Mouse (Mus musculus) CH12.LX (cell line): ENCODE measurements around the gene Tubb2b. TPM values are rescaled to one million over a fixed set of nuclear protein-coding genes. Genes with fewer than 3 reads are reported as not detected.

Experiments used
- DNase-seq: peaks from one replicate; pipeline ENCODE4 v3.0.0-alpha.2; 2013; ENCODE audit errors: extremely low read depth
- H3K27ac ChIP-seq: 2 replicates; pipeline ENCODE4 v1.5.1; 2012; ENCODE audit warnings: low read depth, mild to moderate bottlenecking, control low read depth, moderate library complexity; ENCODE audit not compliant: insufficient read depth
- H3K27me3 ChIP-seq: replicated peaks from 2 replicates; pipeline ENCODE3; 2012; ENCODE audit warnings: inconsistent platforms
- H3K36me3 ChIP-seq, 2 experiments: replicated peaks in 1 of 2; 2 replicates each; pipeline versions ENCODE3 to v1.6.1; 2012; ENCODE audit warnings: inconsistent platforms in 1 of 2, low read length in 1 of 2, mild to moderate bottlenecking in 1 of 2, mixed read lengths in 1 of 2, moderate library complexity in 1 of 2; ENCODE audit not compliant: control insufficient read depth in 1 of 2, insufficient read depth in 1 of 2
- H3K4me1 ChIP-seq, 2 experiments: 2 replicates each; pipeline ENCODE4 v1.6.1; 2012; ENCODE audit warnings: inconsistent platforms in 1 of 2, moderate library complexity in 1 of 2; ENCODE audit not compliant: insufficient read depth in 2 of 2, control insufficient read depth in 1 of 2
- H3K4me2 ChIP-seq: 2 replicates; pipeline ENCODE4 v1.6.1; 2012; ENCODE audit warnings: low read depth, mild to moderate bottlenecking, control low read depth; ENCODE audit not compliant: poor library complexity, insufficient read depth, severe bottlenecking
- H3K4me3 ChIP-seq, 3 experiments: fragments of 150-350 bp in 1 of 3; sonication (generic) in 1 of 3; replicated peaks in 1 of 3; 2 replicates each; pipeline versions ENCODE3 to v1.5.1; 2011 to 2012; ENCODE audit warnings: low read depth in 2 of 3, low read length in 2 of 3, mild to moderate bottlenecking in 2 of 3, moderate library complexity in 2 of 3, control low read depth in 1 of 3, improper control_type of control experiment in 1 of 3, inconsistent platforms in 1 of 3, mixed read lengths in 1 of 3; ENCODE audit not compliant: poor library complexity in 1 of 3
- H3K79me2 ChIP-seq: replicated peaks from 2 replicates; pipeline ENCODE4 v1.6.1; 2012; ENCODE audit warnings: mild to moderate bottlenecking, moderate library complexity; ENCODE audit not compliant: control insufficient read depth, poor library complexity, insufficient read depth, severe bottlenecking; ENCODE audit errors: extremely low read depth
- H3K9ac ChIP-seq: 2 replicates; pipeline ENCODE4 v1.6.1; 2012; ENCODE audit warnings: low read depth, mild to moderate bottlenecking, control low read depth, moderate library complexity; ENCODE audit not compliant: insufficient read depth
- H3K9me3 ChIP-seq: replicated peaks from 2 replicates; pipeline ENCODE3; 2012; ENCODE audit warnings: low read length, inconsistent platforms, mixed read lengths
- CHD1 ChIP-seq: IDR thresholded peaks from 2 replicates; pipeline ENCODE4 v1.6.1; 2012; ENCODE audit warnings: low read depth, low read length, improper control_type of control experiment, inconsistent platforms
- CHD2 ChIP-seq: IDR thresholded peaks from 2 replicates; pipeline ENCODE4 v1.6.1; 2011; ENCODE audit warnings: low read length, improper control_type of control experiment
- EP300 ChIP-seq: IDR thresholded peaks from 2 replicates; pipeline ENCODE4 v1.6.1; 2011; ENCODE audit warnings: low read length, improper control_type of control experiment
- IRF4 ChIP-seq: IDR thresholded peaks from 2 replicates; pipeline ENCODE4 v1.6.1; 2014; ENCODE audit warnings: low read depth, mild to moderate bottlenecking, inconsistent platforms, low read length, improper control_type of control experiment
- JUN ChIP-seq: IDR thresholded peaks from 2 replicates; pipeline ENCODE4 v1.6.1; 2011; ENCODE audit warnings: low read depth, mild to moderate bottlenecking, low read length, improper control_type of control experiment, moderate library complexity; ENCODE audit not compliant: insufficient read depth
- MAFK ChIP-seq: IDR thresholded peaks from 2 replicates; pipeline ENCODE4 v1.6.1; 2011; ENCODE audit warnings: low read length, improper control_type of control experiment; ENCODE audit not compliant: insufficient replicate concordance
- MAX ChIP-seq: IDR thresholded peaks from 2 replicates; pipeline ENCODE4 v1.6.1; 2011; ENCODE audit warnings: low read length, improper control_type of control experiment
- MXI1 ChIP-seq: IDR thresholded peaks from 2 replicates; pipeline ENCODE4 v1.6.1; 2011; ENCODE audit warnings: mild to moderate bottlenecking, low read depth, low read length, improper control_type of control experiment
- MYC ChIP-seq: IDR thresholded peaks from 2 replicates; pipeline ENCODE4 v1.6.1; 2011; ENCODE audit warnings: low read depth, mild to moderate bottlenecking, improper control_type of control experiment, low read length
- NELFE ChIP-seq: IDR thresholded peaks from 2 replicates; pipeline ENCODE4 v1.6.1; 2011; ENCODE audit warnings: low read depth, low read length, improper control_type of control experiment
- PAX5 ChIP-seq: IDR thresholded peaks from 2 replicates; pipeline ENCODE4 v1.6.1; 2012; ENCODE audit warnings: low read length, inconsistent platforms, mixed read lengths
- POLR2AphosphoS2 ChIP-seq: IDR thresholded peaks from 2 replicates; pipeline ENCODE4 v1.6.1; 2011; ENCODE audit warnings: low read depth, low read length, improper control_type of control experiment
- RAD21 ChIP-seq: IDR thresholded peaks from 2 replicates; pipeline ENCODE4 v1.6.1; 2011; ENCODE audit warnings: low read depth, mild to moderate bottlenecking, low read length, improper control_type of control experiment, moderate library complexity
- SIN3A ChIP-seq: IDR thresholded peaks from 2 replicates; pipeline ENCODE4 v1.6.1; 2012; ENCODE audit warnings: low read length, improper control_type of control experiment, inconsistent platforms
- TBP ChIP-seq: conservative IDR thresholded peaks from 2 replicates; pipeline ENCODE4 v1.6.1; 2011; ENCODE audit warnings: low read depth, low read length, improper control_type of control experiment
- TCF12 ChIP-seq: IDR thresholded peaks from 2 replicates; pipeline ENCODE4 v1.6.1; 2014; ENCODE audit warnings: low read depth, mild to moderate bottlenecking, inconsistent platforms, low read length, improper control_type of control experiment
- UBTF ChIP-seq: IDR thresholded peaks from 2 replicates; pipeline ENCODE4 v1.6.1; 2012; ENCODE audit warnings: low read depth, mild to moderate bottlenecking, inconsistent platforms, low read length, improper control_type of control experiment, moderate library complexity
- USF2 ChIP-seq: conservative IDR thresholded peaks from 2 replicates; pipeline ENCODE4 v1.6.1; 2011; ENCODE audit warnings: low read depth, low read length, improper control_type of control experiment
- ZKSCAN1 ChIP-seq: IDR thresholded peaks from 2 replicates; pipeline ENCODE4 v1.6.1; 2012; ENCODE audit warnings: low read depth, inconsistent platforms, low read length, improper control_type of control experiment, borderline replicate concordance
- dilution Hi-C: fragments of 300-500 bp; cut with MboI; formaldehyde crosslinking; loops from 2 replicates; pipeline ENCODE4 v1.14.3; 2020; ENCODE audit warnings: low sequenced_read_pairs; ENCODE audit not compliant: extremely low pct_unique_long_range_greater_than_20kb, extremely low pct_ligation_motif_present
- in situ Hi-C: fragments of 300-500 bp; cut with MboI; formaldehyde crosslinking; loops from 3 replicates; pipeline ENCODE4 v1.14.3; 2019; ENCODE audit warnings: low sequenced_read_pairs, low pct_ligation_motif_present, low pct_unique_long_range_greater_than_20kb, mixed read lengths
- polyA plus RNA-seq: library from polyadenylated mRNA; unstranded; fragments of >175 nt; gene quantifications from 2 replicates; pipeline ENCODE4 v1.2.1, GENCODE M21; 2012; ENCODE audit warnings: low read depth; ENCODE audit not compliant: insufficient read length
- total RNA-seq, 2 experiments: library from RNA; depleted of rRNA; stranded (reverse); fragments of 300-350 nt in 1 of 2; fragments of >200 nt in 1 of 2; gene quantifications; 2 replicates each; pipeline ENCODE4 v1.2.3; 2012 to 2014

The Tubb2b gene
- total and polyA plus RNA-seq, 3 experiments: 33.6 to 49.8 (median 38.4) TPM

DNA sequence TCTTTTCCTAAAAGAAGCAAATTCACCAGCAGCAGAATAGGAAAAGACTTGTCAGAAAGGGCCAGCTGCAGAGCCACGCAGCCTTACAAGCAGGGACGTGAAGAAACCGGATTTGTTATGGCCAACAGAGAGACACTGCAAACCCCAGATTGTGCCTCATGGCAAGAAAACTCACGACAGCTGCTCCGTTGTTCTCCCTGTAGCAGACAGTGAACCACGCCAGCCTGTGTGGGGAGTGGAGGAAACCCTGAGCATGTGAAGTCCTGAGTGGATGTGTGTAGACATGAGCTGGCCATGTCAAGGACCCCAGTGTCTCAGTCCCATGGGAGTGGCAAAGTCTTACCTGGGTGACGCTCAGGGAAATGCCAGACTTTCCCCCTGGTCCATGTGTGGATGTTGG, 6.3 kb upstream of the Tubb2b start:
- Histone ChIP-seq H3K4me2 (no peak overlapping the region), H3K27me3 (no peaks in the 10 kb centered on the region), H3K36me3 (no peaks in the 10 kb centered on the region), H3K27ac (no peak overlapping the region), H3K79me2 (no peaks in the 10 kb centered on the region), H3K4me3 (no peak overlapping the region), H3K9me3 (no peaks in the 10 kb centered on the region), H3K4me1 (peaks cover 0 to 9% of the 10 kb centered on the region in 2 experiments; a peak in 2 of 4 replicates), H3K9ac (no peak overlapping the region)
- TF ChIP-seq NELFE (no peak), MYC (no peak), IRF4 (no peak), MAX (no peak), PAX5 (no peak)
- DNase-seq: no peak
- dilution Hi-C loops (no loop called here), in situ Hi-C loops (no loop called here)

DNA sequence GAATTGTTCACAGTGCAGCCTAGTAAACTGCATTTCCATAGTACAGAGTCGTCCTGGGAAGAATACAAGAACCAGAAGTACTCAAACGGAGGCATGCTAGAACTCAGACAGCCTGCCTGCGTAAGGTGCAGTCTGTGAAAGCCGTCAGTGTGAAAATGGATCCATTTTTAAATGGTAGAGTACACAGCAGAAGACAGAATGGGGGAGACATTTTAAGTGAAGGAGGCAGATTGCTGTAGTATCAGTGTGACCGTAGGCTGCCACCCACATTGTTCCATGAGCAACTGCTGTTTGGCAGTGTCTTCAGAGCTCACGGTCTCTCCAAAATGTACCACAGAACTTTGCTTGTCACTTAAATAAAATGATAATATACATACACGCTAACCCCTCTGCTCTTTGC, 4.0 kb upstream of the Tubb2b start:
- H3K4me2 ChIP-seq: no peak overlapping the region
- DNase-seq: no peak
- peaks cover under 1% of the 10 kb centered on the region; the same call in 1 of the 2 replicates for H3K79me2 ChIP-seq
- H3K4me3 ChIP-seq: no peak overlapping the region
- H3K9me3 ChIP-seq: no peaks in the 10 kb centered on the region
- peaks cover 7 to 20% of the 10 kb centered on the region in 2 experiments for H3K4me1 ChIP-seq
- in situ Hi-C loops (loop anchor here (5.0 kb wide), 1 partner anchor 82 kb away; no protein-coding TSS in a partner anchor), dilution Hi-C loops (no loop called here)
- H3K27me3 ChIP-seq: no peaks in the 10 kb centered on the region
- TF ChIP-seq POLR2AphosphoS2 (no peak), CHD2 (no peak), JUN (no peak), RAD21 (no peak), MAFK (no peak), SIN3A (no peak), PAX5 (no peak)
- H3K27ac ChIP-seq: no peak overlapping the region
- H3K9ac ChIP-seq: no peak overlapping the region
- H3K36me3 ChIP-seq: no peaks in the 10 kb centered on the region

DNA sequence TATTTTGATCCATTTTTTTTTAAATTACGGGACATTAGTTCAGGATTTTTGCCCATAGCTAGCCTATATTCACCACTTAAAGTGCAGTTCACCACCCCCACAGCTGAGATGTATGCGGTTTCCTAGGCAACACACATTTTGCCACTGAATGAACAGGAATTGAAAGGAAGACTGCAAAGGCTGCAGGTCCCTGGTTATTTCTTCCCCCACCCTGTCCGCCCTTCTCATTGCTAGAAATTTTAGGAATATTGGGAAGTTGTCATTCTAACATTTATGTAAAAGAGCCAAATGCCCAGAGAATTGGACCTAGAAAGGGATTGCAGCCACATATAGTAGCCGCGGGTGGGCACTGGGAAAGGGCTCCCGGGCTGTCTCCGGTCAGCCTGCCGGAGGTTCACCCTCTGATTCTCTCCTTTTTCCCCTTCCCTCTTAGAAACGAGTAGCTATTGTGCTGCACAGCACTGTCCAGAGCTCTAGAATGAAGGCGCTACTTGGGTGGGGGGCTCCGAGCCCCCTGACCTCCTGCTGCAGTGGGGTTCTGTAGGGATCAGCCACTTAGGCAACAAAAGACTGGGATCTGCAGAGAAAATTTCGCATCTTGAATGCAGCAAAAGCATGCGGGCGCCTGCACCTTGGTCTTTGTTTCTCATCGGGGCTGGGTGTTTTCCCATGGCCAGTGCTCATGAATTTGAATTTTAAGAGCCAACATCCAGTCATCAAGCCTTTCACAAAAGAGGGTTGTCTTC, 3.2 kb upstream of the Tubb2b start:
- H3K9me3 ChIP-seq: no peaks in the 10 kb centered on the region
- peaks cover 3% of the 10 kb centered on the region; the same call in 1 of the 2 replicates for H3K79me2 ChIP-seq
- H3K27ac ChIP-seq: no peak overlapping the region
- peak overlapping the region; percentile 13; the same call in 1 of the 2 replicates for H3K9ac ChIP-seq
- peak overlapping the region; percentile 76 for H3K4me2 ChIP-seq
- dilution Hi-C loops: no loop called here
- peak; percentile 26 for DNase-seq
- H3K36me3 ChIP-seq: peaks cover 0 to 3% of the 10 kb centered on the region in 2 experiments
- TF ChIP-seq TCF12: no peak
- TF ChIP-seq EP300: no peak
- TF ChIP-seq IRF4: no peak
- peak; percentile 5; the same call in 1 of the 2 replicates for TF ChIP-seq MXI1
- TF ChIP-seq CHD1: peak; percentile 13; the same call in 1 of the 2 replicates
- no peak for TF ChIP-seq UBTF
- no peak for TF ChIP-seq TBP
- TF ChIP-seq PAX5: no peak
- no peak for TF ChIP-seq USF2
- TF ChIP-seq ZKSCAN1: no peak
- in situ Hi-C loops: loop anchor here (5.0 kb wide), 1 partner anchor 81 kb away; no protein-coding TSS in a partner anchor
- no peaks in the 10 kb centered on the region for H3K27me3 ChIP-seq
- H3K4me1 ChIP-seq: peaks cover 11 to 27% of the 10 kb centered on the region in 2 experiments
- peak overlapping the region in 1 of 3 experiments; percentile 19 for H3K4me3 ChIP-seq
